Mouse (Mus musculus) liver, adult 2 months (tissue): ENCODE data around the gene Hoga1.

Experiments used
- CTCF ChIP-seq: fragments of 200-500 bp; IDR thresholded peaks from 2 replicates; pipeline ENCODE4 v1.5.1; 2011; ENCODE audit warnings: low read depth, low read length, control low read depth
- POLR2A ChIP-seq: fragments of 200-500 bp; IDR thresholded peaks from 2 replicates; pipeline ENCODE4 v1.6.1; 2011; ENCODE audit warnings: low read length, control low read depth; ENCODE audit not compliant: insufficient read depth; ENCODE audit errors: extremely low read depth

DNA sequence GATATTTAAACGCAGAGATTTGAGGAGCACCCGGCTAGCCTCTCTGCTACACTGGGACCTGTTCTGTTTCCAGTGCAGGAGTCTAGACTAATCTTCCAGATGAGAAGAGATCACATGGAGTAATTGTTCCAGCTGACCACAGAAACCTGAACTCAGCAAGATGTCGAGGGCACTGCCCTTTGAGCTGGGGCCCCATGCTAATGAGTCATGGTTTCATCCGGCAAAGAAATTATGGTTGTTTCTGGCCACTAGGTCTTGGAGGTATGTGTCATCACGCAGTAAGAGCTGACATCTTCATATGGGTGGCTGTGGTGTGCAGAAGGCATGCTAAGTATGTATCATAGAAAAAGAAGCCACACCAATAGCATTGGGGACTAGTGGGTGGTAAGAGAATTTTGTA, 34.5 kb downstream of the Hoga1 start:
- TF ChIP-seq CTCF, result no peak
- no peak for TF ChIP-seq POLR2A
